Mouse (Mus musculus) C2C12 (cell line): ENCODE measurements around the gene Smc6. TPM values are rescaled to one million over a fixed set of nuclear protein-coding genes. Genes with fewer than 3 reads are reported as not detected.

Source experiments
- H3K27me3 ChIP-seq: one replicate; pipeline ENCODE4 v1.6.1; 2011; ENCODE audit not compliant: control insufficient read depth, insufficient read depth, insufficient read length
- H3K36me3 ChIP-seq: one replicate; pipeline ENCODE4 v1.6.1; 2011; ENCODE audit not compliant: control insufficient read depth, insufficient read depth
- H3K4me3 ChIP-seq: one replicate; pipeline ENCODE4 v1.5.1; 2011; ENCODE audit warnings: mild to moderate bottlenecking, control low read depth; ENCODE audit not compliant: poor library complexity, insufficient read depth, severe bottlenecking
- H3K79me2 ChIP-seq: one replicate; pipeline ENCODE4 v1.6.1; 2011; ENCODE audit not compliant: control insufficient read depth, insufficient read depth
- H3K79me3 ChIP-seq: one replicate; pipeline ENCODE4 v1.6.1; 2011; ENCODE audit warnings: low read depth, control low read depth
- H3ac ChIP-seq: one replicate; pipeline ENCODE3; 2011; ENCODE audit warnings: low read depth; ENCODE audit not compliant: control insufficient read depth, insufficient read length
- CEBPB ChIP-seq: IDR thresholded peaks from one replicate; pipeline ENCODE4 v1.6.1; 2011; ENCODE audit warnings: low read depth, mild to moderate bottlenecking, control low read depth, moderate library complexity
- CTCF ChIP-seq: IDR thresholded peaks from one replicate; pipeline ENCODE4 v1.5.1; 2011; ENCODE audit not compliant: control insufficient read depth, insufficient read depth, insufficient read length
- FOSL1 ChIP-seq: IDR thresholded peaks from one replicate; pipeline ENCODE4 v1.8.0; 2011; ENCODE audit warnings: mild to moderate bottlenecking, low read length; ENCODE audit not compliant: poor library complexity, insufficient read depth, severe bottlenecking
- MAX ChIP-seq: IDR thresholded peaks from one replicate; pipeline ENCODE4 v1.6.1; 2011; ENCODE audit warnings: mild to moderate bottlenecking, control low read depth
- MYOD1 ChIP-seq: IDR thresholded peaks from one replicate; pipeline ENCODE4 v1.6.1; 2011; ENCODE audit warnings: low read depth; ENCODE audit not compliant: control insufficient read depth, insufficient read length
- MYOG ChIP-seq: IDR thresholded peaks from one replicate; pipeline ENCODE4 v1.6.1; 2011; ENCODE audit not compliant: control insufficient read depth, insufficient read length; ENCODE audit errors: extremely low read depth
- USF1 ChIP-seq: IDR thresholded peaks from one replicate; pipeline ENCODE4 v1.6.1; 2011; ENCODE audit warnings: low read depth, mild to moderate bottlenecking, control low read depth, moderate library complexity
- polyA plus RNA-seq: library from polyadenylated mRNA; unstranded; fragments of >200 nt; fragmentation: generic; extraction: Trizol; gene quantifications from one replicate; pipeline ENCODE4 v1.2.1, GENCODE M21; 2012; ENCODE audit warnings: missing spikeins

Smc6 gene
- polyA plus RNA-seq, 1 experiment, result 15.2 TPM

GRCm38 (mm10) chr12:11326483-11326882 lies 60.8 kb downstream of the Smc6 start:
- TF ChIP-seq CTCF (no peak), MAX (no peak), FOSL1 (no peak), CEBPB (no peak), MYOD1 (no peak), USF1 (no peak), MYOG (no peak)
- Histone ChIP-seq H3K79me3 (no peaks in the 10 kb centered on the region), H3K79me2 (no peaks in the 10 kb centered on the region), H3K4me3 (no peak overlapping the region), H3K36me3 (no peaks in the 10 kb centered on the region), H3K27me3 (no peaks in the 10 kb centered on the region), H3ac (no peak overlapping the region)

- H3K79me3 ChIP-seq, result no peaks in the 10 kb centered on the region
- TF ChIP-seq MYOD1, result no peak
- no peak for TF ChIP-seq MAX
- no peak for TF ChIP-seq FOSL1
- no peak for TF ChIP-seq CTCF
- no peak for TF ChIP-seq CEBPB
- no peak for TF ChIP-seq USF1
- no peak for TF ChIP-seq MYOG
- H3K79me2 ChIP-seq, result no peaks in the 10 kb centered on the region
- H3ac ChIP-seq, result no peak overlapping the region
- no peaks in the 10 kb centered on the region for H3K27me3 ChIP-seq
- H3K36me3 ChIP-seq, result no peaks in the 10 kb centered on the region
- H3K4me3 ChIP-seq, result no peak overlapping the region
Observed at GRCm38 (mm10) chr12:11336845-11337244, 71.2 kb downstream of the Smc6 start.

GRCm38 (mm10) chr12:11338251-11338650 lies 72.6 kb downstream of the Smc6 start:
- no peaks in the 10 kb centered on the region for H3K79me2 ChIP-seq
- H3K4me3 ChIP-seq, result no peak overlapping the region
- no peak overlapping the region for H3ac ChIP-seq
- no peak for TF ChIP-seq CEBPB
- TF ChIP-seq FOSL1, result no peak
- no peak for TF ChIP-seq MAX
- H3K79me3 ChIP-seq, result no peaks in the 10 kb centered on the region
- H3K27me3 ChIP-seq, result no peaks in the 10 kb centered on the region
- H3K36me3 ChIP-seq, result no peaks in the 10 kb centered on the region

GRCm38 (mm10) chr12:11342020-11342600 lies 76.4 kb downstream of the Smc6 start:
- H3K4me3 ChIP-seq, result no peak overlapping the region
- TF ChIP-seq MYOG (no peak), USF1 (no peak), CTCF (no peak), FOSL1 (peak; percentile 29), MYOD1 (no peak), CEBPB (no peak)
- no peaks in the 10 kb centered on the region for H3K27me3 ChIP-seq
- H3K79me2 ChIP-seq, result no peaks in the 10 kb centered on the region
- H3K36me3 ChIP-seq, result no peaks in the 10 kb centered on the region
- H3K79me3 ChIP-seq, result no peaks in the 10 kb centered on the region
- no peak overlapping the region for H3ac ChIP-seq

- H3K36me3 ChIP-seq, result no peaks in the 10 kb centered on the region
- no peaks in the 10 kb centered on the region for H3K79me3 ChIP-seq
- no peaks in the 10 kb centered on the region for H3K79me2 ChIP-seq
- no peaks in the 10 kb centered on the region for H3K27me3 ChIP-seq
- no peak overlapping the region for H3K4me3 ChIP-seq
- TF ChIP-seq CTCF (no peak), USF1 (no peak), MYOG (no peak), CEBPB (no peak), MYOD1 (no peak), MAX (no peak), FOSL1 (no peak)
- no peak overlapping the region for H3ac ChIP-seq
Observed at GRCm38 (mm10) chr12:11345963-11346362, 80.3 kb downstream of the Smc6 start.

- TF ChIP-seq CTCF (no peak), CEBPB (no peak), USF1 (no peak), MYOG (no peak), MYOD1 (no peak), MAX (no peak), FOSL1 (no peak)
- Histone ChIP-seq H3K79me2 (no peaks in the 10 kb centered on the region), H3K36me3 (no peaks in the 10 kb centered on the region), H3ac (no peak overlapping the region), H3K4me3 (no peak overlapping the region), H3K27me3 (no peaks in the 10 kb centered on the region), H3K79me3 (no peaks in the 10 kb centered on the region)
Observed at GRCm38 (mm10) chr12:11348423-11348822, 82.7 kb downstream of the Smc6 start.
